In genomic region chr13:84437586-84438443, GRCm38 (mm10) we compare ENCODE assay signal across 22 mouse cellular contexts.
DNase-seq lines count a peak whose midpoint lies in the region; ATAC-seq and TF ChIP-seq lines count a peak whose summit lies in the region.
"Had no signal": no experiment of that assay in that cellular context is flagged by ENCODE, and none has a peak within 500 bp of the region (broad histone marks: within the 10 kb centered on the region; RNA-seq: fewer than 3 reads in every experiment).

No protein-coding gene starts in this region.

- no peaks in the 10 kb centered on the region for H3K36me3 ChIP-seq in forebrain, embryonic 11.5 days (ENCODE audit: control insufficient read depth, insufficient read depth, low read length)
- no peaks in the 10 kb centered on the region for H3K36me3 ChIP-seq in forebrain, postnatal 0 days (ENCODE audit: insufficient read depth)
- no peaks in the 10 kb centered on the region for H3K36me3 ChIP-seq in midbrain, embryonic 13.5 days
- H3K36me3 ChIP-seq in midbrain, embryonic 10.5 days: no peaks in the 10 kb centered on the region
- no peaks in the 10 kb centered on the region for H3K36me3 ChIP-seq in forebrain, embryonic 14.5 days (ENCODE audit: control insufficient read depth, insufficient read depth, low read length)
- H3K36me3 ChIP-seq in intestine, embryonic 16.5 days (ENCODE audit: control insufficient read depth, insufficient read depth, low read length): no peaks in the 10 kb centered on the region
- H3K36me3 ChIP-seq: embryonic facial prominence, embryonic 13.5 days; heart, embryonic 10.5 days; hindbrain, embryonic 12.5 days had no signal

- no peak overlapping the region for H3K4me2 ChIP-seq in forebrain, embryonic 11.5 days (ENCODE audit: low read depth, low read length, severe bottlenecking)
- H3K4me2 ChIP-seq in forebrain, postnatal 0 days (ENCODE audit: low read depth): no peak overlapping the region
- no peak overlapping the region for H3K4me2 ChIP-seq in midbrain, embryonic 13.5 days (replicated peaks)
- no peak overlapping the region for H3K4me2 ChIP-seq in forebrain, embryonic 14.5 days (ENCODE audit: low read length)
- H3K4me2 ChIP-seq in intestine, embryonic 16.5 days (ENCODE audit: low read depth, low read length): no peak overlapping the region
- H3K4me2 ChIP-seq: embryonic facial prominence, embryonic 13.5 days; hindbrain, embryonic 12.5 days had no signal

- no peak for TF ChIP-seq CTCF in forebrain, postnatal 0 days (IDR thresholded peaks at IDR 0.05; ENCODE audit: low read depth)

- no peak for DNase-seq in forebrain, embryonic 11.5 days (ENCODE audit: low spot score)
- DNase-seq in forebrain, postnatal 0 days: no peak
- DNase-seq in midbrain, embryonic 10.5 days (ENCODE audit: low spot score): no peak
- DNase-seq in forebrain, embryonic 14.5 days (ENCODE audit: low spot score): peak; percentile 62
- DNase-seq in layer of hippocampus, adult 18-20 months (ENCODE audit: low spot score in 2 of 2): no peak
- DNase-seq: adrenal gland, postnatal 14 days; cerebellum, adult 2 months; cerebellum, postnatal 10 days; embryo, embryonic 11 days; gastrocnemius, postnatal 10 days; heart, adult 18-20 months; heart, postnatal 10 days; heart, postnatal 4 days had no signal

- 46% methylated on average over 5 of the region's 5 CpGs for WGBS in forebrain, embryonic 11.5 days
- 19% methylated on average over 5 of the region's 5 CpGs for WGBS in forebrain, postnatal 0 days
- WGBS in midbrain, embryonic 13.5 days: 50% methylated on average over 5 of the region's 5 CpGs
- WGBS in midbrain, embryonic 10.5 days: 78% methylated on average over 5 of the region's 5 CpGs
- 16% methylated on average over 5 of the region's 5 CpGs for WGBS in forebrain, embryonic 14.5 days
- 69% methylated on average over 5 of the region's 5 CpGs for WGBS in intestine, embryonic 16.5 days

- H3K9me3 ChIP-seq in forebrain, embryonic 11.5 days (ENCODE audit: control insufficient read depth, low read length): no peaks in the 10 kb centered on the region
- H3K9me3 ChIP-seq in forebrain, postnatal 0 days (ENCODE audit: low read length): no peaks in the 10 kb centered on the region
- H3K9me3 ChIP-seq in midbrain, embryonic 13.5 days: no peaks in the 10 kb centered on the region
- H3K9me3 ChIP-seq in midbrain, embryonic 10.5 days (replicated peaks): no peaks in the 10 kb centered on the region
- no peaks in the 10 kb centered on the region for H3K9me3 ChIP-seq in forebrain, embryonic 14.5 days (replicated peaks; ENCODE audit: control insufficient read depth, low read length)
- H3K9me3 ChIP-seq in intestine, embryonic 16.5 days (ENCODE audit: control insufficient read depth, low read length): no peaks in the 10 kb centered on the region
- H3K9me3 ChIP-seq: embryonic facial prominence, embryonic 13.5 days; heart, embryonic 10.5 days; hindbrain, embryonic 12.5 days had no signal

- H3K4me3 ChIP-seq in forebrain, embryonic 11.5 days (ENCODE audit: low read depth, low read length): no peak overlapping the region
- H3K4me3 ChIP-seq in forebrain, postnatal 0 days (ENCODE audit: low read depth, low read length): no peak overlapping the region
- H3K4me3 ChIP-seq in midbrain, embryonic 13.5 days (replicated peaks): no peak overlapping the region
- H3K4me3 ChIP-seq in midbrain, embryonic 10.5 days: no peak overlapping the region
- H3K4me3 ChIP-seq in forebrain, embryonic 14.5 days (ENCODE audit: low read depth, low read length): no peak overlapping the region
- no peak overlapping the region for H3K4me3 ChIP-seq in intestine, embryonic 16.5 days (ENCODE audit: low read length)
- H3K4me3 ChIP-seq: embryonic facial prominence, embryonic 13.5 days; heart, embryonic 10.5 days; hindbrain, embryonic 12.5 days had no signal

- H3K27me3 ChIP-seq in forebrain, embryonic 11.5 days (ENCODE audit: control insufficient read depth, insufficient read depth, low read length): no peaks in the 10 kb centered on the region
- no peaks in the 10 kb centered on the region for H3K27me3 ChIP-seq in forebrain, postnatal 0 days (ENCODE audit: insufficient read depth, low read length)
- no peaks in the 10 kb centered on the region for H3K27me3 ChIP-seq in midbrain, embryonic 13.5 days
- no peaks in the 10 kb centered on the region for H3K27me3 ChIP-seq in midbrain, embryonic 10.5 days (ENCODE audit: low read depth, poor library complexity, severe bottlenecking)
- no peaks in the 10 kb centered on the region for H3K27me3 ChIP-seq in forebrain, embryonic 14.5 days (replicated peaks; ENCODE audit: control insufficient read depth, insufficient read depth, low read length)
- no peaks in the 10 kb centered on the region for H3K27me3 ChIP-seq in intestine, embryonic 16.5 days (replicated peaks; ENCODE audit: control insufficient read depth, insufficient read depth, low read length)
- H3K27me3 ChIP-seq: embryonic facial prominence, embryonic 13.5 days; hindbrain, embryonic 12.5 days; Patski had no signal

- H3K9ac ChIP-seq in forebrain, embryonic 11.5 days (ENCODE audit: low read length): no peak overlapping the region
- H3K9ac ChIP-seq in forebrain, postnatal 0 days: no peak overlapping the region
- H3K9ac ChIP-seq in midbrain, embryonic 13.5 days (replicated peaks): no peak overlapping the region
- no peak overlapping the region for H3K9ac ChIP-seq in forebrain, embryonic 14.5 days (ENCODE audit: low read length)
- H3K9ac ChIP-seq in intestine, embryonic 16.5 days (ENCODE audit: low read depth, low read length): no peak overlapping the region
- H3K9ac ChIP-seq: embryonic facial prominence, embryonic 13.5 days; hindbrain, embryonic 12.5 days had no signal

- no peak overlapping the region for H3K27ac ChIP-seq in forebrain, embryonic 11.5 days (ENCODE audit: low read depth, low read length)
- H3K27ac ChIP-seq in forebrain, postnatal 0 days (ENCODE audit: low read depth, low read length): no peak overlapping the region
- no peak overlapping the region for H3K27ac ChIP-seq in midbrain, embryonic 13.5 days
- H3K27ac ChIP-seq in midbrain, embryonic 10.5 days (replicated peaks): no peak overlapping the region
- H3K27ac ChIP-seq in forebrain, embryonic 14.5 days (ENCODE audit: low read depth, low read length): no peak overlapping the region
- no peak overlapping the region for H3K27ac ChIP-seq in intestine, embryonic 16.5 days (ENCODE audit: low read length)
- H3K27ac ChIP-seq: embryonic facial prominence, embryonic 13.5 days; heart, embryonic 10.5 days; hindbrain, embryonic 12.5 days had no signal

- no peaks in the 10 kb centered on the region for H3K4me1 ChIP-seq in forebrain, embryonic 11.5 days (replicated peaks; ENCODE audit: control insufficient read depth, insufficient read depth, low read length)
- peaks cover 6% of the 10 kb centered on the region for H3K4me1 ChIP-seq in forebrain, postnatal 0 days (ENCODE audit: insufficient read depth)
- H3K4me1 ChIP-seq in midbrain, embryonic 13.5 days (replicated peaks): 0 out of 2 replicates have a peak, but pooled peaks cover 7% of the 10 kb centered on the region
- 0 out of 2 replicates have a peak, but pooled peaks cover 5% of the 10 kb centered on the region for H3K4me1 ChIP-seq in midbrain, embryonic 10.5 days
- H3K4me1 ChIP-seq in forebrain, embryonic 14.5 days (ENCODE audit: control insufficient read depth, insufficient read depth, low read length): peaks cover 5% of the 10 kb centered on the region; the same call in 1 of the 2 replicates
- no peaks in the 10 kb centered on the region for H3K4me1 ChIP-seq in intestine, embryonic 16.5 days (ENCODE audit: control insufficient read depth, insufficient read depth, low read length)
- H3K4me1 ChIP-seq: embryonic facial prominence, embryonic 13.5 days; heart, embryonic 10.5 days; hindbrain, embryonic 12.5 days had no signal

- ATAC-seq in forebrain, embryonic 11.5 days (replicated peaks; ENCODE audit: low FRiP score): peak; percentile 87
- no peak; the same call in 1 of the 2 replicates for ATAC-seq in forebrain, postnatal 0 days
- 0 out of 2 replicates have a peak, but pooled peaks have one; percentile 48 for ATAC-seq in midbrain, embryonic 13.5 days
- peak; percentile 89 for ATAC-seq in forebrain, embryonic 14.5 days
- ATAC-seq in intestine, embryonic 16.5 days: no peak
- ATAC-seq: activated CD4-positive, CD25-positive, alpha-beta regulatory T cell, adult 4 months; hindbrain, embryonic 16.5 days; inflammation-experienced regulatory T-cells, adult 6 months; Patski had no signal

Comparison
In these comparisons a context has a peak if more than half of its experiments do, and no peak if none do; other contexts are left out.
1. ATAC-seq: peak in forebrain, embryonic 11.5 days (single experiment), midbrain, embryonic 13.5 days (single experiment) and forebrain, embryonic 14.5 days (single experiment); none in forebrain, postnatal 0 days (single experiment) and intestine, embryonic 16.5 days (single experiment).